Mouse (Mus musculus) heart, adult 2 months (tissue): ENCODE measurements around the gene Fanci.

Experiments
- CTCF ChIP-seq: fragments of 200-600 bp; IDR thresholded peaks from 2 replicates; pipeline ENCODE4 v1.8.1; 2022; ENCODE audit warnings: antibody characterized with exemption, mild to moderate bottlenecking, moderate library complexity
- POLR2A ChIP-seq: fragments of 200-500 bp; IDR thresholded peaks from 2 replicates; pipeline ENCODE4 v1.6.1; 2011; ENCODE audit warnings: mild to moderate bottlenecking, low read depth, low read length, control low read depth; ENCODE audit not compliant: insufficient read depth

DNA sequence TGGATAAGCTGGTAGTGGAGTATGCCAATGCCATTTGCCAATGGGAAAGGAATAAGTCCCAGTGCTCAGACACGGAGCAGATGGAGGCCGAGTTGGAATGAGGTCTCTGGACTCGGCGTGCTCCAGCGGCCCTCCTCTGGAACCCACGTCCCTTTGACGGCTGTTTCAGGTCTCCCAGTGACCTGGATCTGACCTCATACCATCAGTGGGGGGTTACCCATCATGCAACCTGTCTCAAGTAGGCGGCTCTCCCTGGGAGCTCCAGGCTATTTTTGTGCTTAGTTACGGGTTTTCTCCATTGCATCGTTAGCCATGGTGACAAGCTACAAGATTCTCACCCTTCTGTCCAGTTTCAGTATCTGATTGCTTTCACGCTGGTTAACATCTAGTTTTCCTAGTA is 31.7 kb upstream of the Fanci start:
- TF ChIP-seq POLR2A = no peak
- TF ChIP-seq CTCF = no peak
